Mouse (Mus musculus): ENCODE data around the gene Dpp4.

The Dpp4 gene

GRCm38 (mm10) chr2:62412081-62412821 lies at the start of gene Dpp4:
TSS of gene Dpp4 (minus strand) at chr2:62412231.
- 54% methylated on average over 13 of the region's 13 CpGs for WGBS

- WGBS = 83% methylated on average over 12 of the region's 12 CpGs
Measured at GRCm38 (mm10) chr2:62460815-62461450, 48.9 kb upstream of the Dpp4 start.

- 36% methylated on average over 7 of the region's 7 CpGs for WGBS
Measured at GRCm38 (mm10) chr2:62460231-62460710, 48.2 kb upstream of the Dpp4 start.

GRCm38 (mm10) chr2:62459241-62460174 lies 47.5 kb upstream of the Dpp4 start:
- 51% methylated on average over 18 of the region's 18 CpGs for WGBS

GRCm38 (mm10) chr2:62458070-62458469 lies 46.0 kb upstream of the Dpp4 start:
- WGBS = 14% methylated on average over 9 of the region's 9 CpGs

- WGBS = 55% methylated on average over 11 of the region's 11 CpGs
Measured at GRCm38 (mm10) chr2:62454991-62455390, 43.0 kb upstream of the Dpp4 start.

- 53% methylated on average over 6 of the region's 6 CpGs for WGBS
Measured at GRCm38 (mm10) chr2:62454033-62454432, 42.0 kb upstream of the Dpp4 start.

- 61% methylated on average over 6 of the region's 6 CpGs for WGBS
Measured at GRCm38 (mm10) chr2:62450364-62450763, 38.3 kb upstream of the Dpp4 start.

- WGBS = 56% methylated on average over 5 of the region's 5 CpGs
Measured at GRCm38 (mm10) chr2:62449692-62450346, 37.8 kb upstream of the Dpp4 start.

GRCm38 (mm10) chr2:62440802-62441544 lies 28.9 kb upstream of the Dpp4 start:
- WGBS = 68% methylated on average over 13 of the region's 13 CpGs

GRCm38 (mm10) chr2:62440083-62440482 lies 28.1 kb upstream of the Dpp4 start:
- WGBS = 78% methylated on average over 4 of the region's 4 CpGs

GRCm38 (mm10) chr2:62431245-62431795 lies 19.3 kb upstream of the Dpp4 start:
- WGBS = 78% methylated on average over 8 of the region's 8 CpGs

- 86% methylated on average over 3 of the region's 3 CpGs for WGBS
Measured at GRCm38 (mm10) chr2:62425941-62426340, 13.9 kb upstream of the Dpp4 start.

- 31% methylated on average over 4 of the region's 4 CpGs for WGBS
Measured at GRCm38 (mm10) chr2:62423343-62423776, 11.3 kb upstream of the Dpp4 start.

GRCm38 (mm10) chr2:62422515-62423342 lies 10.7 kb upstream of the Dpp4 start:
- 74% methylated on average over 6 of the region's 6 CpGs for WGBS

GRCm38 (mm10) chr2:62421229-62421628 lies 9.2 kb upstream of the Dpp4 start:
- 96% methylated on average over 4 of the region's 4 CpGs for WGBS

- WGBS = 86% methylated on average over 3 of the region's 3 CpGs
Measured at GRCm38 (mm10) chr2:62420045-62420444, 8.0 kb upstream of the Dpp4 start.

GRCm38 (mm10) chr2:62417233-62417632 lies 5.2 kb upstream of the Dpp4 start:
- WGBS = 90% methylated on average over 1 of the region's 1 CpGs

Measured in cerebral cortex, adult 2 months (tissue).